10 mouse cellular contexts compared by ENCODE assay signal in genomic region chr6:113392015-113392386, GRCm38 (mm10). TPM values are rescaled to one million over a fixed set of nuclear protein-coding genes. Genes with fewer than 3 reads are reported as not detected.
A peak's percentile ranks its signal among the peaks of the same experiment; 100 is the strongest.
DNase-seq lines count a peak whose midpoint lies in the region; ATAC-seq and TF ChIP-seq lines count a peak whose summit lies in the region.
"Had no signal": no experiment of that assay in that cellular context is flagged by ENCODE, and none has a peak within 500 bp of the region (broad histone marks: within the 10 kb centered on the region; RNA-seq: fewer than 3 reads in every experiment).

No protein-coding gene starts in this region.

- H3K36me3 ChIP-seq in heart, embryonic 11.5 days (ENCODE audit: control insufficient read depth, insufficient read depth, low read length), result peaks cover 16% of the 10 kb centered on the region
- H3K36me3 ChIP-seq in ES-E14 (ENCODE audit: control insufficient read depth, insufficient read depth, low read length, poor library complexity, severe bottlenecking), result peaks cover 24% of the 10 kb centered on the region
- H3K36me3 ChIP-seq in hindbrain, embryonic 11.5 days (ENCODE audit: control insufficient read depth, insufficient read depth, low read length), result peaks cover 9% of the 10 kb centered on the region
- peaks cover 39% of the 10 kb centered on the region for H3K36me3 ChIP-seq in liver, postnatal 0 days (replicated peaks; ENCODE audit: insufficient read depth, low read length)

- peak overlapping the region; percentile 35; the same call in 1 of the 2 replicates for H3K27ac ChIP-seq in heart, embryonic 11.5 days (ENCODE audit: low read depth, low read length)
- no peak overlapping the region for H3K27ac ChIP-seq in ES-E14 (ENCODE audit: insufficient read depth, low read depth, low read length, poor library complexity, severe bottlenecking)
- peak overlapping the region; percentile 78 for H3K27ac ChIP-seq in hindbrain, embryonic 11.5 days (ENCODE audit: low read depth, low read length)
- H3K27ac ChIP-seq in liver, postnatal 0 days (ENCODE audit: low read depth), result no peak overlapping the region

- peak overlapping the region; percentile 54 for H3K4me3 ChIP-seq in heart, embryonic 11.5 days (ENCODE audit: low read depth, low read length)
- H3K4me3 ChIP-seq in ES-E14 (ENCODE audit: insufficient read depth in 1 of 2, low read depth in 1 of 2, low read length in 2 of 2, poor library complexity in 1 of 2, severe bottlenecking in 1 of 2), result peak overlapping the region; percentile 59 to 77
- peak overlapping the region; percentile 46 for H3K4me3 ChIP-seq in hindbrain, embryonic 11.5 days (ENCODE audit: low read depth, low read length)
- H3K4me3 ChIP-seq in liver, postnatal 0 days (ENCODE audit: low read depth, low read length), result peak overlapping the region; percentile 26
- H3K4me3 ChIP-seq: myocyte had no signal

- 17% methylated on average over 10 of the region's 10 CpGs for WGBS in heart, embryonic 11.5 days (ENCODE audit: insufficient replicate concordance)
- 27% methylated on average over 10 of the region's 10 CpGs for WGBS in hindbrain, embryonic 11.5 days
- WGBS in liver, postnatal 0 days (ENCODE audit: insufficient replicate concordance), result 24% methylated on average over 10 of the region's 10 CpGs

- H3K9me3 ChIP-seq in heart, embryonic 11.5 days (replicated peaks; ENCODE audit: control insufficient read depth, low read length), result no peaks in the 10 kb centered on the region
- no peaks in the 10 kb centered on the region for H3K9me3 ChIP-seq in ES-E14 (ENCODE audit: control insufficient read depth, insufficient read depth, low read depth, low read length)
- H3K9me3 ChIP-seq in hindbrain, embryonic 11.5 days (ENCODE audit: control insufficient read depth, low read length), result no peaks in the 10 kb centered on the region
- H3K9me3 ChIP-seq in liver, postnatal 0 days (ENCODE audit: low read length), result no peaks in the 10 kb centered on the region

- TF ChIP-seq CTCF in liver, postnatal 0 days (IDR thresholded peaks at IDR 0.05; ENCODE audit: low read depth), result no peak

- no peak for ATAC-seq in heart, embryonic 11.5 days (replicated peaks; ENCODE audit: insufficient number of reproducible peaks, low FRiP score, low TSS enrichment)
- no peak for ATAC-seq in hindbrain, embryonic 11.5 days (ENCODE audit: low FRiP score)
- 0 out of 2 replicates have a peak, but pooled peaks have one; percentile 2 for ATAC-seq in liver, postnatal 0 days

- in situ Hi-C loops in ES-E14 (cut with MboI; ENCODE audit: low sequenced_read_pairs in 2 of 2, unreplicated experiment in 2 of 2), result no loop called here

- intact Hi-C loops in heart, postnatal 25 days (cut with DNase I), result no loop called here
- intact Hi-C loops in gastrocnemius, postnatal 36 days (cut with DNase I), result no loop called here

- no peaks in the 10 kb centered on the region; the same call in 1 of the 2 replicates for H3K27me3 ChIP-seq in heart, embryonic 11.5 days (ENCODE audit: control insufficient read depth, insufficient read depth, low read length)
- no peaks in the 10 kb centered on the region for H3K27me3 ChIP-seq in hindbrain, embryonic 11.5 days (ENCODE audit: control insufficient read depth, insufficient read depth, low read length)
- H3K27me3 ChIP-seq in liver, postnatal 0 days (ENCODE audit: insufficient read depth, low read length), result 0 out of 2 replicates have a peak, but pooled peaks cover 3% of the 10 kb centered on the region

- DNase-seq in heart, postnatal 25 days (ENCODE audit: low spot score), result no peak
- DNase-seq in ES-E14 (ENCODE audit: low read depth, low spot score), result no peak
- DNase-seq in hindbrain, embryonic 11.5 days (ENCODE audit: low spot score), result no peak
- no peak for DNase-seq in liver, postnatal 0 days
- DNase-seq in gastrocnemius, postnatal 36 days, result no peak
- DNase-seq in right cerebral cortex, postnatal 14 days, result no peak
- DNase-seq in yolk sac, embryonic 10.5 days (ENCODE audit: low spot score), result no peak

- peak overlapping the region; percentile 68 for H3K9ac ChIP-seq in heart, embryonic 11.5 days (ENCODE audit: low read depth, low read length)
- H3K9ac ChIP-seq in ES-E14 (ENCODE audit: insufficient read depth, low read depth, low read length, poor library complexity, severe bottlenecking), result peak overlapping the region; percentile 78
- peak overlapping the region; percentile 74 for H3K9ac ChIP-seq in hindbrain, embryonic 11.5 days (ENCODE audit: low read depth, low read length)
- no peak overlapping the region for H3K9ac ChIP-seq in liver, postnatal 0 days (replicated peaks)

- H3K4me1 ChIP-seq in heart, embryonic 11.5 days (ENCODE audit: control insufficient read depth, insufficient read depth, low read length), result peaks cover 12% of the 10 kb centered on the region; the same call in 1 of the 2 replicates
- peaks cover 4 to 5% of the 10 kb centered on the region in 2 experiments; a peak in 2 of 4 replicates for H3K4me1 ChIP-seq in ES-E14 (ENCODE audit: control insufficient read depth in 2 of 2, insufficient read depth in 2 of 2, low read length in 2 of 2, poor library complexity in 1 of 2)
- H3K4me1 ChIP-seq in hindbrain, embryonic 11.5 days (replicated peaks; ENCODE audit: control insufficient read depth, insufficient read depth, low read length), result no peaks in the 10 kb centered on the region
- H3K4me1 ChIP-seq in liver, postnatal 0 days (ENCODE audit: insufficient read depth), result peaks cover 3% of the 10 kb centered on the region; the same call in 1 of the 2 replicates

- no peak for TF ChIP-seq EP300 in liver, postnatal 0 days (IDR thresholded peaks at IDR 0.05; ENCODE audit: low read depth)

- peak overlapping the region; percentile 83 for H3K4me2 ChIP-seq in heart, embryonic 11.5 days
- H3K4me2 ChIP-seq in hindbrain, embryonic 11.5 days (replicated peaks; ENCODE audit: low read depth, low read length), result peak overlapping the region; percentile 80
- peak overlapping the region; percentile 65 for H3K4me2 ChIP-seq in liver, postnatal 0 days (ENCODE audit: low read depth, low read length)

TF ChIP-seq in ES-E14, 5 proteins besides CTCF, POLR2A, EP300 and RAD21:
- no peak for TF ChIP-seq HCFC1 (IDR thresholded peaks at IDR 0.05; ENCODE audit: borderline replicate concordance, insufficient read depth, low read length)
- no peak for TF ChIP-seq ZNF384 (IDR thresholded peaks at IDR 0.05; ENCODE audit: low read depth, low read length)
- TF ChIP-seq MAFK (IDR thresholded peaks at IDR 0.05; ENCODE audit: insufficient read depth, low read depth, low read length), result no peak
- no peak for TF ChIP-seq CHD2 (IDR thresholded peaks at IDR 0.05; ENCODE audit: low read depth, low read length)
- TF ChIP-seq ZC3H11A (IDR thresholded peaks at IDR 0.05; ENCODE audit: borderline replicate concordance, low read depth, low read length), result no peak

RNA-seq across cellular contexts. Expression of gene Ttll3, which starts 2.9 kb away (rescaled TPM):
- 1.5 and 2.6 TPM in 2 replicates for polyA plus RNA-seq in heart, embryonic 11.5 days (2014; fragmentation: Nextera tagmentation; extraction: Ambion mirVana)
- 1 to 10 TPM; 1.0 to 1.4 TPM for total RNA-seq in heart, postnatal 25 days (2021)
- 5.3 and 6.9 TPM in 2 replicates for total RNA-seq in ES-E14 (2012; rRNA removed)
- polyA plus RNA-seq in hindbrain, embryonic 11.5 days (2014; fragmentation: Nextera tagmentation; extraction: Ambion mirVana), result 4.1 and 4.2 TPM in 2 replicates
- polyA plus RNA-seq in liver, postnatal 0 days (2015; fragmentation: Nextera tagmentation; extraction: Ambion mirVana), result 0.38 and 0.83 TPM in 2 replicates
- total RNA-seq in gastrocnemius, postnatal 36 days (2021), result under 1 TPM; 0.42 to 0.66 TPM

RNA-seq across cellular contexts. Expression of gene Arpc4, which starts 14.1 kb away (rescaled TPM):
- 166 and 179 TPM in 2 replicates for polyA plus RNA-seq in heart, embryonic 11.5 days (2014; fragmentation: Nextera tagmentation; extraction: Ambion mirVana)
- total RNA-seq in heart, postnatal 25 days (2021), result 10 to 100 TPM; 66.4 to 74.2 TPM
- 217 and 227 TPM in 2 replicates for total RNA-seq in ES-E14 (2012; rRNA removed)
- 208 and 210 TPM in 2 replicates for polyA plus RNA-seq in hindbrain, embryonic 11.5 days (2014; fragmentation: Nextera tagmentation; extraction: Ambion mirVana)
- 188 and 198 TPM in 2 replicates for polyA plus RNA-seq in liver, postnatal 0 days (2015; fragmentation: Nextera tagmentation; extraction: Ambion mirVana)
- total RNA-seq in gastrocnemius, postnatal 36 days (2021), result 10 to 100 TPM; 49.1 to 50.7 TPM

RNA-seq across cellular contexts. Expression of gene Tada3, which starts 14.3 kb away (rescaled TPM):
- 43.3 and 44.8 TPM in 2 replicates for polyA plus RNA-seq in heart, embryonic 11.5 days (2014; fragmentation: Nextera tagmentation; extraction: Ambion mirVana)
- 10 to 100 TPM; 21.2 to 24.4 TPM for total RNA-seq in heart, postnatal 25 days (2021)
- total RNA-seq in ES-E14 (2012; rRNA removed), result 31.7 and 35.3 TPM in 2 replicates
- 56.3 and 60.2 TPM in 2 replicates for polyA plus RNA-seq in hindbrain, embryonic 11.5 days (2014; fragmentation: Nextera tagmentation; extraction: Ambion mirVana)
- polyA plus RNA-seq in liver, postnatal 0 days (2015; fragmentation: Nextera tagmentation; extraction: Ambion mirVana), result 11.1 and 11.9 TPM in 2 replicates
- 10 to 100 TPM; 11.5 to 13.3 TPM for total RNA-seq in gastrocnemius, postnatal 36 days (2021)

RNA-seq across cellular contexts. Expression of gene Rpusd3, which starts 27.1 kb away (rescaled TPM):
- polyA plus RNA-seq in heart, embryonic 11.5 days (2014; fragmentation: Nextera tagmentation; extraction: Ambion mirVana), result 15.9 and 21.2 TPM in 2 replicates
- total RNA-seq in heart, postnatal 25 days (2021), result 10 to 100 TPM; 10.3 to 11.5 TPM
- 34.5 and 42.3 TPM in 2 replicates for total RNA-seq in ES-E14 (2012; rRNA removed)
- polyA plus RNA-seq in hindbrain, embryonic 11.5 days (2014; fragmentation: Nextera tagmentation; extraction: Ambion mirVana), result 23.0 and 26.3 TPM in 2 replicates
- 17.1 and 20.5 TPM in 2 replicates for polyA plus RNA-seq in liver, postnatal 0 days (2015; fragmentation: Nextera tagmentation; extraction: Ambion mirVana)
- 1 to 10 TPM; 8.1 to 8.9 TPM for total RNA-seq in gastrocnemius, postnatal 36 days (2021)

RNA-seq across cellular contexts. Expression of gene Cidec, which starts 43.6 kb away (rescaled TPM):
- not detected in 2 replicates for polyA plus RNA-seq in heart, embryonic 11.5 days (2014; fragmentation: Nextera tagmentation; extraction: Ambion mirVana)
- 1 to 10 TPM; 5.6 to 9.0 TPM for total RNA-seq in heart, postnatal 25 days (2021)
- 0.42 and 0.45 TPM in 2 replicates for total RNA-seq in ES-E14 (2012; rRNA removed)
- not detected in 2 replicates for polyA plus RNA-seq in hindbrain, embryonic 11.5 days (2014; fragmentation: Nextera tagmentation; extraction: Ambion mirVana)
- polyA plus RNA-seq in liver, postnatal 0 days (2015; fragmentation: Nextera tagmentation; extraction: Ambion mirVana), result 5.9 and 8.2 TPM in 2 replicates
- total RNA-seq in gastrocnemius, postnatal 36 days (2021), result 10 to 100 TPM in 1 of 2 experiments, 1 to 10 TPM in 1; 3.7 to 14.3 TPM
- total RNA-seq: hematopoietic stem cell, adult 5-6 weeks had no signal
- polyA plus RNA-seq: myocyte had no signal

Comparison
In these comparisons a context has a peak if more than half of its experiments do, and no peak if none do; other contexts are left out.
1. H3K27ac ChIP-seq: peak in heart, embryonic 11.5 days (single experiment) and hindbrain, embryonic 11.5 days (single experiment); none in ES-E14 (single experiment) and liver, postnatal 0 days (single experiment).
2. Peak in every context shown above with its lines, with median percentiles within 50 percentile points of each other: H3K4me2 ChIP-seq and H3K4me3 ChIP-seq.